Mouse (Mus musculus): ENCODE results near the gene Tec.

DNA sequence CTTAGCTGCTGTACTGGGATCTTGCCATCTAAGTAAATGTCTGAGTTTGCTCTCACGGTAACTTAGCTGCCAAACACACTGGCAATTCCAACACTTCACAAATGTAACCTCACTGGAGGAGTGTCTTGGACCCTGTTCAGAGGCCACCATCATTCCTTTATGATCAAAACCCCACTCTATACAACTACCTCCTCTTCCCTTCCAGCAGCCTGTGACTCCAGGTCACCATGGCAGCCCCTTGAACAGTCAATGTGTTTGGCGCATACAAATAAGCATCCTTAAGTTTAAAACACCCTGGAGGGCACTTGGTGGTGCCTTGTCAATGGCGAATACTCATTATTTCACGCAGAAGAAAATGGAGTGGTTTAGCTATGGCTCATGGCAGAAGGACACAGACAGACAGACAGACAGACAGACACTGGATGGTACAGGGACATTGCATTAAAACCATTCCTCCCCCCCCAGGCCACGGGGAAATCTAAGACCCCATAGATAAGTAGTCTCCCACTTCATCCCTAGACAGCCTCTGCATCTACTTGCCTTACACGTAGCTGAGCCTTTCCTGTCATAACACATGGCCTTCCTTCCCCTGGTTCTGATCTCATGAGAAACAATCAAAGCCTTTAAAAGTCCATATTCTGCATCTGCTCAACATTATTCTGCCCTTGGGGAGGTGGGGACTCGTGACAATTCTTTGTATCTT lies 117.1 kb downstream of the Tec start:
- TF ChIP-seq CTCF (IDR thresholded peaks at IDR 0.05; ENCODE audit: insufficient read depth, low read depth, low read length) (no peak), POLR2A (IDR thresholded peaks at IDR 0.05; ENCODE audit: insufficient read depth, low read depth, low read length) (no peak)

Measured in olfactory bulb, adult 2 months (tissue).